Mouse (Mus musculus) midbrain, embryonic 10.5 days (tissue): Measurements from ENCODE around the gene Recql5. TPM values are rescaled to one million over a fixed set of nuclear protein-coding genes. Genes with fewer than 3 reads are reported as not detected.

Source experiments
- polyA plus RNA-seq: library from polyadenylated mRNA; unstranded; fragments of >200 nt; fragmentation: Nextera tagmentation; extraction: Ambion mirVana; gene quantifications from 2 replicates; pipeline ENCODE4 v1.2.1, GENCODE M21; 2016

Gene Recql5
- polyA plus RNA-seq, 1 experiment from 2014 or later = 30.6 TPM

Other genes with a start within 250 kb of the Recql5 start
- gene Grb2, start 224.9 kb downstream of the Recql5 start, polyA plus RNA-seq = 81.7 and 88.3 TPM in 2 replicates
- gene Tmem94, start 168.0 kb downstream of the Recql5 start, polyA plus RNA-seq = 39.6 and 45.2 TPM in 2 replicates
- gene Caskin2, start 119.8 kb downstream of the Recql5 start, polyA plus RNA-seq = 17.5 and 18.6 TPM in 2 replicates
- gene Tsen54, start 118.8 kb downstream of the Recql5 start, polyA plus RNA-seq = 35.3 and 39.7 TPM in 2 replicates
- 5.5 and 5.9 TPM in 2 replicates for gene Llgl2, start 109.4 kb downstream of the Recql5 start, polyA plus RNA-seq
- 0.12 and 0.21 TPM in 2 replicates for gene Myo15b, start 75.1 kb downstream of the Recql5 start, polyA plus RNA-seq
- gene Smim5, start 33.5 kb downstream of the Recql5 start, polyA plus RNA-seq = 1.0 and 1.6 TPM in 2 replicates
- 1.00 and 1.3 TPM in 2 replicates for gene Smim6, start 21.5 kb downstream of the Recql5 start, polyA plus RNA-seq
- gene Sap30bp, start 195 bp downstream of the Recql5 start, polyA plus RNA-seq = 51.9 and 52.1 TPM in 2 replicates
- gene Itgb4, start 41.2 kb upstream of the Recql5 start, polyA plus RNA-seq = 0.63 and 0.67 TPM in 2 replicates
- 161 and 210 TPM in 2 replicates for gene Galk1, start 79.2 kb upstream of the Recql5 start, polyA plus RNA-seq
- 1,512 and 1,693 TPM in 2 replicates for gene H3f3b, start 94.5 kb upstream of the Recql5 start, polyA plus RNA-seq
- gene Unk, start 96.8 kb upstream of the Recql5 start, polyA plus RNA-seq = 46.4 and 52.2 TPM in 2 replicates
- 2.5 and 3.1 TPM in 2 replicates for gene Unc13d, start 144.5 kb upstream of the Recql5 start, polyA plus RNA-seq
- 91.8 and 109 TPM in 2 replicates for gene Wbp2, start 153.5 kb upstream of the Recql5 start, polyA plus RNA-seq
- gene Trim47, start 193.7 kb upstream of the Recql5 start, polyA plus RNA-seq = 2.7 TPM in 2 replicates
- gene Trim65, start 197.7 kb upstream of the Recql5 start, polyA plus RNA-seq = 1.4 and 1.8 TPM in 2 replicates
- 113 TPM in 2 replicates for gene Mrpl38, start 205.4 kb upstream of the Recql5 start, polyA plus RNA-seq
- gene Fbf1, start 234.7 kb upstream of the Recql5 start, polyA plus RNA-seq = 58.9 and 71.0 TPM in 2 replicates